In the genomic region with DNA sequence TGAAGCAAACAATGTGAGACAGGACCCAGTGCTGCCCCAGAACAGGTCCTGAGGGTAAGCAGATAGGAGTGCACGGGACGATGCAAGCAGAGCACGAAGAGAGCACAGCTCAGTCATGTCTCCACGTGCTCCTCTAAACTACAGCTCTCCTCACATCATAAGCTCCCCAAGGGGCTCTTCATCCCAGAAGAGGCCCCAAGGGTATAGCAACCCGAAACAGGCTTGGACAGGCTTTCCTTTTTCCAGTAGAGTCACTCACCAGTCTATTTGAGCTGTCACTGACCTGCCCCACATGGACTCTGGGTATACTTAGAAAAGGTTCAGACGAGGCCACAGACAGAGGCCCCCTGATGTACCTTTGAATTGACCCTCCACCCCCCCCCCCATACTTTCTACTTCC, we compare ENCODE assay signal across 24 mouse cellular contexts. TPM values are rescaled to one million over a fixed set of nuclear protein-coding genes. Genes with fewer than 3 reads are reported as not detected.
"Had no signal": no experiment of that assay in that cellular context is flagged by ENCODE, and none has a peak within 500 bp of the region (broad histone marks: within the 10 kb centered on the region; RNA-seq: fewer than 3 reads in every experiment).

No protein-coding gene starts in this region.

- H3K36me3 ChIP-seq: neural tube, embryonic 13.5 days; neural tube, embryonic 15.5 days; stomach, embryonic 15.5 days had no signal

- H3K9ac ChIP-seq: neural tube, embryonic 13.5 days; neural tube, embryonic 15.5 days; stomach, embryonic 15.5 days had no signal

- H3K27me3 ChIP-seq: neural tube, embryonic 13.5 days; neural tube, embryonic 15.5 days; stomach, embryonic 15.5 days had no signal

- H3K4me1 ChIP-seq: neural tube, embryonic 13.5 days; neural tube, embryonic 15.5 days; stomach, embryonic 15.5 days had no signal

- H3K4me2 ChIP-seq: neural tube, embryonic 13.5 days; neural tube, embryonic 15.5 days; stomach, embryonic 15.5 days had no signal

- DNase-seq: retina, postnatal 1 day; right cerebral cortex, adult 18-20 months; right cerebral cortex, postnatal 14 days; right cerebral cortex, postnatal 25 days; right cerebral cortex, postnatal 4 days; spleen, adult 18-20 months; thymus, adult 18-20 months; thymus, adult 2 months; thymus, postnatal 14 days; thymus, postnatal 25 days; thymus, postnatal 36 days; thymus, postnatal 4 days had no signal

- H3K9me3 ChIP-seq: neural tube, embryonic 13.5 days; neural tube, embryonic 15.5 days; stomach, embryonic 15.5 days had no signal

- H3K27ac ChIP-seq: neural tube, embryonic 13.5 days; neural tube, embryonic 15.5 days; stomach, embryonic 15.5 days; stomach, postnatal 0 days had no signal

- H3K4me3 ChIP-seq: neural tube, embryonic 13.5 days; neural tube, embryonic 15.5 days; stomach, embryonic 15.5 days had no signal

RNA-seq across cellular contexts. Expression of gene Csf2, which starts 5.0 kb away (rescaled TPM):
- total RNA-seq: neutrophil, adult 5-6 weeks had no signal
- polyA plus RNA-seq: neural tube, embryonic 13.5 days; neural tube, embryonic 14.5 days; neural tube, embryonic 15.5 days; spleen, adult 2 months; stomach, embryonic 14.5 days; stomach, embryonic 16.5 days; stomach, postnatal 0 days; testis, adult 2 months; urinary bladder, adult 2 months had no signal

RNA-seq across cellular contexts. Expression of gene Il3, which starts 22.6 kb away (rescaled TPM):
- total RNA-seq: neutrophil, adult 5-6 weeks had no signal
- polyA plus RNA-seq: neural tube, embryonic 13.5 days; neural tube, embryonic 14.5 days; neural tube, embryonic 15.5 days; small intestine, adult 2 months; spleen, adult 2 months; stomach, embryonic 14.5 days; stomach, embryonic 15.5 days; stomach, embryonic 16.5 days; stomach, postnatal 0 days; testis, adult 2 months; thymus, adult 2 months; urinary bladder, adult 2 months had no signal
